Mouse (Mus musculus) E14TG2a.4 (cell line): Measurements from ENCODE around the gene Sult4a1.

Source experiments
- CTCF ChIP-seq: conservative IDR thresholded peaks from 2 replicates; pipeline ENCODE4 v1.5.1; 2014; ENCODE audit warnings: low read length
- POU5F1 ChIP-seq: IDR thresholded peaks from 2 replicates; pipeline ENCODE4 v1.6.1; 2014; ENCODE audit warnings: low read length, borderline replicate concordance

- TF ChIP-seq CTCF (no peak), POU5F1 (no peak)
Observed at GRCm38 (mm10) chr15:84105105-84105923, at the start of gene Sult4a1.
